Mouse (Mus musculus) midbrain, embryonic 12.5 days (tissue): ENCODE measurements around the gene Prpf40a. TPM values are rescaled to one million over a fixed set of nuclear protein-coding genes. Genes with fewer than 3 reads are reported as not detected.

ENCODE experiments used
- ATAC-seq: fragments of 200-750 bp; cut with Nextera tagmentation; 2 replicates; pipeline ENCODE4 v1.8.0; 2017; ENCODE audit warnings: low read depth, moderate TSS enrichment, moderate library complexity; ENCODE audit not compliant: low FRiP score
- H3K27ac ChIP-seq: fragments of 300-500 bp; sonication (generic); replicated peaks from 2 replicates; pipeline ENCODE4 v1.5.1; 2016; ENCODE audit warnings: mild to moderate bottlenecking
- H3K27me3 ChIP-seq: fragments of 300-500 bp; sonication (generic); 2 replicates; pipeline ENCODE4 v1.6.1; 2016; ENCODE audit warnings: mild to moderate bottlenecking
- H3K36me3 ChIP-seq: fragments of 300-500 bp; sonication (generic); 2 replicates; pipeline ENCODE4 v1.6.1; 2016
- H3K4me1 ChIP-seq: fragments of 300-500 bp; sonication (generic); 2 replicates; pipeline ENCODE4 v1.6.1; 2016
- H3K4me2 ChIP-seq: fragments of 300-500 bp; sonication (generic); replicated peaks from 2 replicates; pipeline ENCODE4 v1.6.1; 2016; ENCODE audit warnings: mild to moderate bottlenecking, moderate library complexity
- H3K4me3 ChIP-seq: fragments of 300-500 bp; sonication (generic); 2 replicates; pipeline ENCODE4 v1.5.1; 2016; ENCODE audit warnings: mild to moderate bottlenecking
- H3K9ac ChIP-seq: fragments of 300-500 bp; sonication (generic); replicated peaks from 2 replicates; pipeline ENCODE4 v1.6.1; 2016; ENCODE audit warnings: mild to moderate bottlenecking, moderate library complexity
- H3K9me3 ChIP-seq: fragments of 300-500 bp; sonication (generic); 2 replicates; pipeline ENCODE4 v1.6.1; 2016; ENCODE audit warnings: mild to moderate bottlenecking
- WGBS: fragments of 180-500 bp; shearing (Covaris S2); methylation state at CpG from one replicate; pipeline ENCODE4 v1.1.7; 2016; 5-methylcytosine and 5-hydroxymethylcytosine counted together
- polyA plus RNA-seq: library from polyadenylated mRNA; unstranded; fragments of >200 nt; fragmentation: Nextera tagmentation; extraction: Ambion mirVana; gene quantifications from 2 replicates; pipeline ENCODE4 v1.2.1, GENCODE M21; 2016

The Prpf40a gene
- polyA plus RNA-seq, 1 experiment from 2014 or later = 162 TPM

- H3K9ac ChIP-seq = no peak overlapping the region
- no peak overlapping the region for H3K27ac ChIP-seq
- no peak for ATAC-seq
- H3K4me2 ChIP-seq = no peak overlapping the region
- no peak overlapping the region for H3K4me3 ChIP-seq
- no peaks in the 10 kb centered on the region; the same call in 1 of the 2 replicates for H3K4me1 ChIP-seq
- peaks cover 15% of the 10 kb centered on the region for H3K36me3 ChIP-seq
- no peaks in the 10 kb centered on the region for H3K27me3 ChIP-seq
- H3K9me3 ChIP-seq = no peaks in the 10 kb centered on the region
These were observed 11.2 kb downstream of the Prpf40a start for GRCm38 (mm10) chr2:53179876-53180275.

- Histone ChIP-seq H3K4me2 (no peak overlapping the region), H3K4me1 (no peaks in the 10 kb centered on the region; the same call in 1 of the 2 replicates), H3K27me3 (no peaks in the 10 kb centered on the region), H3K4me3 (no peak overlapping the region), H3K36me3 (peaks cover 19% of the 10 kb centered on the region), H3K9ac (no peak overlapping the region), H3K27ac (no peak overlapping the region), H3K9me3 (no peaks in the 10 kb centered on the region)
- 86% methylated on average over 3 of the region's 3 CpGs for WGBS
- ATAC-seq = no peak
These were observed 12.1 kb downstream of the Prpf40a start for GRCm38 (mm10) chr2:53178966-53179365.

GRCm38 (mm10) chr2:53173966-53174365 lies 17.1 kb downstream of the Prpf40a start:
- no peaks in the 10 kb centered on the region for H3K27me3 ChIP-seq
- H3K4me3 ChIP-seq = no peak overlapping the region
- no peak overlapping the region for H3K27ac ChIP-seq
- no peak for ATAC-seq
- peaks cover 24% of the 10 kb centered on the region for H3K36me3 ChIP-seq
- no peak overlapping the region for H3K4me2 ChIP-seq
- no peaks in the 10 kb centered on the region for H3K9me3 ChIP-seq
- no peak overlapping the region for H3K9ac ChIP-seq
- H3K4me1 ChIP-seq = no peaks in the 10 kb centered on the region

- H3K4me3 ChIP-seq = no peak overlapping the region
- H3K27ac ChIP-seq = no peak overlapping the region
- no peaks in the 10 kb centered on the region for H3K4me1 ChIP-seq
- H3K9ac ChIP-seq = no peak overlapping the region
- peaks cover 45% of the 10 kb centered on the region for H3K36me3 ChIP-seq
- no peak overlapping the region for H3K4me2 ChIP-seq
- H3K9me3 ChIP-seq = no peaks in the 10 kb centered on the region
- no peak for ATAC-seq
- H3K27me3 ChIP-seq = no peaks in the 10 kb centered on the region
These were observed 44.2 kb downstream of the Prpf40a start for GRCm38 (mm10) chr2:53146852-53147251.

- H3K9me3 ChIP-seq = no peaks in the 10 kb centered on the region
- H3K27ac ChIP-seq = no peak overlapping the region
- H3K36me3 ChIP-seq = peaks cover 44% of the 10 kb centered on the region
- H3K4me2 ChIP-seq = no peak overlapping the region
- no peaks in the 10 kb centered on the region for H3K4me1 ChIP-seq
- 96% methylated on average over 9 of the region's 9 CpGs for WGBS
- no peak overlapping the region for H3K4me3 ChIP-seq
- no peak overlapping the region for H3K9ac ChIP-seq
- ATAC-seq = no peak
- no peaks in the 10 kb centered on the region for H3K27me3 ChIP-seq
These were observed 59.5 kb downstream of the Prpf40a start for GRCm38 (mm10) chr2:53131567-53131966.

- Histone ChIP-seq H3K4me3 (no peak overlapping the region), H3K9me3 (no peaks in the 10 kb centered on the region), H3K27me3 (no peaks in the 10 kb centered on the region), H3K27ac (no peak overlapping the region), H3K4me1 (no peaks in the 10 kb centered on the region), H3K4me2 (no peak overlapping the region), H3K9ac (no peak overlapping the region), H3K36me3 (peaks cover 48% of the 10 kb centered on the region)
- 91% methylated on average over 6 of the region's 6 CpGs for WGBS
- ATAC-seq = no peak
These were observed 62.0 kb downstream of the Prpf40a start for GRCm38 (mm10) chr2:53129070-53129469.

- no peak overlapping the region for H3K4me2 ChIP-seq
- no peaks in the 10 kb centered on the region for H3K9me3 ChIP-seq
- peaks cover 59% of the 10 kb centered on the region for H3K36me3 ChIP-seq
- H3K4me3 ChIP-seq = no peak overlapping the region
- H3K27me3 ChIP-seq = no peaks in the 10 kb centered on the region
- ATAC-seq = no peak
- H3K27ac ChIP-seq = no peak overlapping the region
- no peak overlapping the region for H3K9ac ChIP-seq
- 85% methylated on average over 3 of the region's 3 CpGs for WGBS
- H3K4me1 ChIP-seq = no peaks in the 10 kb centered on the region
These were observed 65.1 kb downstream of the Prpf40a start for GRCm38 (mm10) chr2:53125998-53126397.

- no peak overlapping the region for H3K4me3 ChIP-seq
- H3K27me3 ChIP-seq = no peaks in the 10 kb centered on the region
- no peak overlapping the region for H3K27ac ChIP-seq
- WGBS = 66% methylated on average over 5 of the region's 5 CpGs
- no peak overlapping the region for H3K4me2 ChIP-seq
- H3K9me3 ChIP-seq = no peaks in the 10 kb centered on the region
- ATAC-seq = no peak
- no peaks in the 10 kb centered on the region for H3K4me1 ChIP-seq
- no peak overlapping the region for H3K9ac ChIP-seq
- peaks cover 66% of the 10 kb centered on the region for H3K36me3 ChIP-seq
These were observed 69.3 kb downstream of the Prpf40a start for GRCm38 (mm10) chr2:53121797-53122196.

GRCm38 (mm10) chr2:53108547-53108946 lies 82.5 kb downstream of the Prpf40a start:
- H3K4me2 ChIP-seq = no peak overlapping the region
- H3K4me3 ChIP-seq = no peak overlapping the region
- H3K27ac ChIP-seq = no peak overlapping the region
- no peaks in the 10 kb centered on the region for H3K27me3 ChIP-seq
- no peak for ATAC-seq
- WGBS = 86% methylated on average over 5 of the region's 5 CpGs
- no peak overlapping the region for H3K9ac ChIP-seq
- no peaks in the 10 kb centered on the region for H3K4me1 ChIP-seq
- H3K9me3 ChIP-seq = no peaks in the 10 kb centered on the region
- H3K36me3 ChIP-seq = peaks cover 76% of the 10 kb centered on the region

GRCm38 (mm10) chr2:53106472-53106871 lies 84.6 kb downstream of the Prpf40a start:
- no peak overlapping the region for H3K4me2 ChIP-seq
- peaks cover 75% of the 10 kb centered on the region for H3K36me3 ChIP-seq
- H3K27me3 ChIP-seq = no peaks in the 10 kb centered on the region
- no peaks in the 10 kb centered on the region for H3K9me3 ChIP-seq
- no peak for ATAC-seq
- H3K9ac ChIP-seq = no peak overlapping the region
- H3K4me1 ChIP-seq = no peaks in the 10 kb centered on the region
- no peak overlapping the region for H3K4me3 ChIP-seq
- H3K27ac ChIP-seq = no peak overlapping the region
- 94% methylated on average over 8 of the region's 8 CpGs for WGBS

- no peaks in the 10 kb centered on the region for H3K9me3 ChIP-seq
- no peak for ATAC-seq
- peaks cover 76% of the 10 kb centered on the region for H3K36me3 ChIP-seq
- H3K9ac ChIP-seq = no peak overlapping the region
- no peaks in the 10 kb centered on the region for H3K27me3 ChIP-seq
- no peak overlapping the region for H3K4me3 ChIP-seq
- no peak overlapping the region for H3K27ac ChIP-seq
- 92% methylated on average over 7 of the region's 7 CpGs for WGBS
- H3K4me2 ChIP-seq = no peak overlapping the region
- H3K4me1 ChIP-seq = no peaks in the 10 kb centered on the region
These were observed 85.0 kb downstream of the Prpf40a start for GRCm38 (mm10) chr2:53106056-53106455.

- 93% methylated on average over 10 of the region's 10 CpGs for WGBS
- Histone ChIP-seq H3K27ac (no peak overlapping the region), H3K4me2 (no peak overlapping the region), H3K4me3 (no peak overlapping the region), H3K9ac (no peak overlapping the region), H3K36me3 (peaks cover 71% of the 10 kb centered on the region), H3K9me3 (no peaks in the 10 kb centered on the region), H3K27me3 (no peaks in the 10 kb centered on the region), H3K4me1 (no peaks in the 10 kb centered on the region)
- no peak for ATAC-seq
These were observed 85.7 kb downstream of the Prpf40a start for GRCm38 (mm10) chr2:53105408-53105807.

- Histone ChIP-seq H3K27me3 (no peaks in the 10 kb centered on the region), H3K27ac (no peak overlapping the region), H3K36me3 (peaks cover 52% of the 10 kb centered on the region), H3K4me3 (no peak overlapping the region), H3K9ac (no peak overlapping the region), H3K9me3 (no peaks in the 10 kb centered on the region), H3K4me2 (no peak overlapping the region), H3K4me1 (no peaks in the 10 kb centered on the region)
- ATAC-seq = no peak
- 98% methylated on average over 2 of the region's 2 CpGs for WGBS
These were observed 88.2 kb downstream of the Prpf40a start for GRCm38 (mm10) chr2:53102901-53103300.
